Mouse (Mus musculus) heart, embryonic 16.5 days (tissue): ENCODE results near the gene Emc10. TPM values are rescaled to one million over a fixed set of nuclear protein-coding genes. Genes with fewer than 3 reads are reported as not detected.

Experiments
- microRNA-seq: library from miRNA; unstranded; fragments of <30 nt; microRNA quantifications from one replicate; pipeline ENCODE4, GENCODE M21; 2017
- polyA plus RNA-seq: library from polyadenylated mRNA; unstranded; fragments of >200 nt; fragmentation: Nextera tagmentation; extraction: Ambion mirVana; gene quantifications from 2 replicates; pipeline ENCODE4 v1.2.1, GENCODE M21; 2015

The Emc10 gene
- polyA plus RNA-seq, 1 experiment from 2014 or later, result 88.7 TPM

Small RNA genes within 50 kb of the gene (microRNA-seq; reads per million reads assigned to microRNA genes)
- gene Mir7052, result 0.98 reads per million
- not detected for gene Mir7053

Other genes with a start within 250 kb of the Emc10 start
- 0.95 and 1.2 TPM in 2 replicates for gene 1700028J19Rik, start 249.8 kb downstream of the Emc10 start, polyA plus RNA-seq
- gene 2410002F23Rik, start 249.8 kb downstream of the Emc10 start, polyA plus RNA-seq, result 73.1 and 78.4 TPM in 2 replicates
- not detected in 2 replicates for gene Acp4, start 239.2 kb downstream of the Emc10 start, polyA plus RNA-seq
- not detected in 2 replicates for gene Gm15517, start 235.1 kb downstream of the Emc10 start, polyA plus RNA-seq
- gene Clec11a, start 189.6 kb downstream of the Emc10 start, polyA plus RNA-seq, result 1.4 and 1.8 TPM in 2 replicates
- 0.55 and 0.66 TPM in 2 replicates for gene Shank1, start 186.3 kb downstream of the Emc10 start, polyA plus RNA-seq
- 0.62 and 0.70 TPM in 2 replicates for gene Syt3, start 112.4 kb downstream of the Emc10 start, polyA plus RNA-seq
- 0.32 and 0.41 TPM in 2 replicates for gene 1700008O03Rik, start 110.7 kb downstream of the Emc10 start, polyA plus RNA-seq
- gene Lrrc4b, start 67.5 kb downstream of the Emc10 start, polyA plus RNA-seq, result 1.2 and 1.3 TPM in 2 replicates
- 0.62 and 1.2 TPM in 2 replicates for gene Aspdh, start 31.1 kb downstream of the Emc10 start, polyA plus RNA-seq
- gene Josd2, start 28.5 kb downstream of the Emc10 start, polyA plus RNA-seq, result 157 and 169 TPM in 2 replicates
- gene Fam71e1, start 52 bp upstream of the Emc10 start, polyA plus RNA-seq, result 6.8 and 7.6 TPM in 2 replicates
- 4.5 and 4.6 TPM in 2 replicates for gene Mybpc2, start 28.1 kb upstream of the Emc10 start, polyA plus RNA-seq
- 4.0 and 5.9 TPM in 2 replicates for gene Spib, start 35.5 kb upstream of the Emc10 start, polyA plus RNA-seq
- gene Pold1, start 52.3 kb upstream of the Emc10 start, polyA plus RNA-seq, result 61.1 and 70.5 TPM in 2 replicates
- 64.3 and 73.5 TPM in 2 replicates for gene Nr1h2, start 57.4 kb upstream of the Emc10 start, polyA plus RNA-seq
- gene Napsa, start 75.9 kb upstream of the Emc10 start, polyA plus RNA-seq, result 2.8 and 11.6 TPM in 2 replicates
- gene Kcnc3, start 94.1 kb upstream of the Emc10 start, polyA plus RNA-seq, result 0.08 and 0.32 TPM in 2 replicates
- gene Myh14, start 174.3 kb upstream of the Emc10 start, polyA plus RNA-seq, result 1.5 and 4.9 TPM in 2 replicates
- not detected in 2 replicates for gene Izumo2, start 212.2 kb upstream of the Emc10 start, polyA plus RNA-seq